Mouse (Mus musculus) brain, embryonic 14.5 days (tissue): ENCODE data around the gene Chchd1. TPM values are rescaled to one million over a fixed set of nuclear protein-coding genes. Genes with fewer than 3 reads are reported as not detected.

Source experiments
- DNase-seq: peaks from one replicate; pipeline ENCODE4 v3.0.0-alpha.2; 2011; ENCODE audit warnings: low read depth
- CTCF ChIP-seq: fragments of 200-500 bp; IDR thresholded peaks from 2 replicates; pipeline ENCODE4 v1.5.1; 2012; ENCODE audit warnings: inconsistent platforms, mild to moderate bottlenecking, moderate library complexity, borderline replicate concordance; ENCODE audit not compliant: insufficient read depth, insufficient read length; ENCODE audit errors: extremely low read depth
- POLR2A ChIP-seq: fragments of 200-500 bp; IDR thresholded peaks from 2 replicates; pipeline ENCODE4 v1.6.1; 2012; ENCODE audit warnings: mild to moderate bottlenecking, inconsistent platforms, borderline replicate concordance; ENCODE audit not compliant: poor library complexity, insufficient read depth, insufficient read length, severe bottlenecking; ENCODE audit errors: extremely low read depth
- polyA plus RNA-seq: library from polyadenylated mRNA; depleted of rRNA; stranded (reverse); fragments of >200 nt; gene quantifications from 2 replicates; pipeline ENCODE4 v1.2.3, GENCODE M21; 2012

Chchd1 gene
- polyA plus RNA-seq, 1 experiment, result 95.3 TPM

DNA sequence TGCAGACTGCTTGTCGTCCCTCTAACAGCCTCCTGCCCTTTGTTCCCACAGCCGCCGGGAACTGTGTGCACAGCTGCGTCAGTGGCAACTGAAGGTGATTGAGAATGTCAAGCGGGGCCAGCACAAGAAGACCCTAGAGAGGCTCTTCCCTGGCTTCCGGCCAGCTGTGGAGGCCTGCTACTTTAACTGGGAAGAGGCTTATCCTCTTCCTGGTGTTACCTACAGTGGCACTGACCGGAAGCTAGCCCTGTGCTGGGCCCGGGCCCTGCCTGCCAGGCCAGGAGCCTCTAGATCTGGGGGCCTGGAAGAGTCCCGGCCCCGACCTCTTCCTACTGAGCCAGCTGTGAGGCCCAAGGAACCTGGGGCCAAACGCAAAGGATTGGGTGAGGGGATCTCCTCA lies 11.0 kb downstream of the Chchd1 start:
- DNase-seq, result no peak
- no peak for TF ChIP-seq CTCF
- no peak for TF ChIP-seq POLR2A

DNA sequence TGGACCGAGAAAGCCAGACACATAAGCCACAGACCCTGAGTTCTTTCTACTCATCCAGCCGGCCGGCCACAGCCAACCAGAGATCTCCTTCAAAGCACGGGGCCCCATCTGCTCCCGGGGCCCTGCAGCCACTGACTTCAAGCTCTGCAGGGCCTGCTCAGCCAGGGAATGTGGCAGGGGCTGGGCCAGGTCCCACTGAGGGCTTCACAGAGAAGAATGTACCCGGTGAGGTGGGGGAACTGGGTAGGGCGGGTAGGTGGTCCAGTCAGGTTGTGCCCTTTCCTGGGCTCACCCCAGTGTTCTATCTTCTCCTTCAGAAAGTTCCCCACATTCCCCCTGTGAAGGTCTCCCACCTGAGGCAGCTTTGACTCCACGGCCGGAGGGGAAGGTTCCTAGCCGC lies 15.6 kb downstream of the Chchd1 start:
- no peak for DNase-seq
- TF ChIP-seq POLR2A (no peak), CTCF (no peak)

DNA sequence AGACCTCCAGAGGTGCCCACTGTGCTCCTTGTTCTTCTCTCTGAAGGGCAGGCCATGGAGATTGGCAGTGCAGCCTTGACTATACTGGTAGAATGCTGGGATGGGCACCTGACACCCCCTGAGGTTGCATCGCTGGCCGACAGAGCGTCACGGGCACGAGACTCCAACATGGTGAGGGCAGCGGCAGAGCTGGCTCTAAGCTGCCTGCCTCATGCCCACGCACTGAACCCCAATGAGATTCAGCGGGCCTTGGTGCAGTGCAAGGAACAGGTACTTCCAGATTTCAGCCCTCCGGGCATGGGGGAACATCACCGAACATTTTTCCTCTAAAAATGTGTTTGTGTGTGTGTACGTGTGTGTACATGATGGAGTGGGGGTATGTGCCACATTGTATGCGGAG lies 17.0 kb downstream of the Chchd1 start:
- no peak for DNase-seq
- TF ChIP-seq CTCF, result no peak
- TF ChIP-seq POLR2A, result no peak

DNA sequence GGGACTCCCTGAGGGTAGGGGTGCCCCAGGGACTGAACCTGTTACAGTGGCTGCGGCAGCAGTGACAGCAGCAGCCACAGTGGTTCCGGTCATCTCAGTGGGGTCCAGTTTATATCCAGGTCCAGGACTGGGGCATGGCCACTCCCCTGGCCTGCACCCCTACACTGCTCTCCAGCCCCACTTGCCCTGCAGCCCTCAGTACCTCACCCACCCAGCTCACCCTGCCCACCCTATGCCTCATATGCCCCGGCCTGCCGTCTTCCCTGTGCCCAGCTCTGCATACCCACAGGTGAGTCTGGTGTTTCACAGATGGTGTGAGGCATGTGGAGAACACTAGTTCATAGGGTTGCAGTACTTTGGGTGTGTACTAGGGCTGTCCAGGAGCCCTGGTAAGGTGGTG lies 18.6 kb downstream of the Chchd1 start:
- TF ChIP-seq POLR2A (no peak), CTCF (no peak)
- DNase-seq, result no peak

DNA sequence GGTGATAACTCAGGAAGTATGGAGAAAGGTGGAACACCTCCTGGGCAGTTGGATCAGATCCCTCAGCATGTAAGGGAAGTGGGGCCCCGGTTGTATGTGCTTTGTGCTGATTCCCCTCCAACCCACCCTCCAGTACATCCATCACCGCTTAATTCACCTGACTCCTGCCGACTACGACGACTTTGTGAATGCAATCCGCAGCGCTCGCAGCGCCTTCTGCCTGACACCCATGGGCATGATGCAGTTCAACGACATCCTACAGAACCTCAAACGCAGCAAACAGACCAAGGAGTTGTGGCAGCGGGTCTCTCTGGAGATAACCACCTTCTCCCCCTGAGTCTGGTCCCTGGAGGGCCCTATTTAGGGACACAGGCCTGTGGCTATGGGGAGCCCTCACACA lies 20.2 kb downstream of the Chchd1 start:
- no peak for DNase-seq
- TF ChIP-seq CTCF (no peak), POLR2A (no peak)

DNA sequence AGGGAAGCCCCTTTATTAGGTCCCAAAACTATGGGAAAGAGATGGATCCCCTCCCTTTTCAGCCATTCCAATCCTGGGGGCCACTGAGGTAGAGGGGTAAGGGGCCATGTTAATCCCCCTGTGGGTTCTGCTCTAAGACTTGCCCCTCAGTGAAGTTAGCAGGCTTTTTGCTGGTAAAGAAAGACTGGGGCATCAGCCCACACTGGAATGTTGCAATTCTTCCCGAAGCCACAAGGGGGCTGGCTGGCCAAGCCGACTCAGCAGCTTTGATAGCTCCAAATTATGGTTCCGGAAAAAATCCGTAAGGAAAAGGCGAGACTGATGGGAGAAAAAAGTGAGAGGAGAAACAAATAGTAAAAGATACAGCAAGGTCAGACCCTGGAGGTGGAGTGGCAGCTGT lies 21.2 kb downstream of the Chchd1 start:
- TF ChIP-seq CTCF (peak; percentile 94), POLR2A (no peak)
- peak; percentile 69 for DNase-seq

DNA sequence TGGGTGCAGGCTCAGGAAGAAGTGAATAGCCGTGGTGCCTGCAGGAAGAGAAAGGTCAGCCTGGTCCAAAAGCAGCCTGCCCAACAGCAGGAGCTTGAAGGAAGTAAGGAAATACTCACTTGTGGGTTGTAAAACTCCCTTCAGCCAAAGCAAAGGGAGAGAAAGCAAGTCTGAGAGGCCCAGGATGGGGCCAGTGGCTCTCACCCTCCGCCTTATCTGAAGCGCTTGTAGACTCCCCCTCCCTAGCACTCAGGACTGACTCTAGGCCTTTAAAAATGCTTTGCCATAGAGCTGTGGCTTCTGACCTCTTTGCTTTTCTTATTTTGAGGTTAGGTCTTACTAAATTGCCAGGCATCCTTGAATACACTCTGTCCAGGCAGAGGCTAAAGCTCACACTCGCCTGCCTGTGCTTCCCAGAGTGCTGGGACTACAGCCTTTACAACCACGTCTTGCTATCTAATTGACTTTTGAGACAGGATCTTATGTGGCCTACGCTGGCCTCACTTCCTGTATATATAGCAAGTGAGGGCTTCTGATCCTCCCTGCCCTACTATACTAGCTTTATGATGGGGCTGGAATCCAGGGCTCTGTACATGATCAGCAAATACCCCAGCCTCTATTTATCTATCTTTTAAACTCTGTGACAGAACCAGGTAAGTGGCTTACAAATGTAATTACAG lies 23.0 kb downstream of the Chchd1 start:
- TF ChIP-seq POLR2A, result no peak
- TF ChIP-seq CTCF, result no peak
- no peak for DNase-seq

DNA sequence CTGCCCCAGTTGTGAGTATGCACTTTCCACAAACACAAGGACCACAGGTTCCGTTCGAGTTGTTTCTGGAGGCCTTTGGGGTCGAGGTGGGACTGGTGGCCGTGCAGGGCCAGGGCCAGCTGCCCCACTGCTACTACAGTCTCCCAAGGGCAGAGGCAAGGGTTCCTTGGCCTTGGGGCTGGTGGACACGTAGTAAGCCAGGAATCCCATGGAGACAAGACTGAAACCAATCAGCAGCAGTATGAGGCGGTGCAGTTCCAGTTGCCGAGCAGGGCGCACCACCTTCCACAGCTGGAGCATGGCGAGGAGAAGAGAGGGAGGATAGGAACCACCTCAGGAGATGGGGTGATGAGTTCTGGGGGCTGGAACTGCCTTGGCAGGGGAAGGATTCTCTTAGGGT lies 27.1 kb downstream of the Chchd1 start:
- TF ChIP-seq POLR2A, result no peak
- no peak for TF ChIP-seq CTCF
- no peak for DNase-seq

DNA sequence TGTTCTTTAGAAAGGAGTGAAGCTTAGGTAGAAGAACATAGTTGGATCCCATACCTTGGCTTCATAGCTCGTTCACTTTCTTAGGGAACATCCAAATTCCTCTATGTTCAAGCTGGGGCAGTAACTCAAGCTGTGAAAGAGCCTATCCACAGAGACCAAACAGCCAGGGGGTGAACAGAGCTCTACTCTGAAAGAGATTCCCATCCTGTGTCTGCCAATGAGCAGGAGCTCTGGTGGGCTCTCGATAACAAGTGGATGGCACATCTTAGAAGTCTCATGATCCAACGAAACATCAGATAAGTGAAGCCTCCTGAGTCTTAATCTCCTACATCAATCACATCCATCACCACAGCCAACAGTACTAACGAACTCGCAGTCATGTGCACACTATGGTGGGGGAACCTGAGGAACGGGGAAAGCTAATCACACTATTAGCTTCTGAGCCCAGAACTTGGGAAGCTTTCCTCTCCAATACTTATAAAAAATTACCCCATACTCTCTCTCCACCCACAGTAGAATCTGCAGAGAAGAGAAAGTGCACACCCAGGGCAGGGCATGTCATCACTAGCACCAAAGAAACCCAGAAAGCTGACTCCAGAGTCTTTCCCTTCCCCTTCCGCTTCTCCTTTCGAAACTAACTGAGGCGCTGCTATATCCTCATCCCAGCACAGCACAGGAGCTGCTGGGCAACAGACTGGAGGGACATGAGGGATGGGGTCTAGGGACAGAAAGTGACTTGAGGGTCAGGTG lies 28.2 kb downstream of the Chchd1 start:
- no peak for DNase-seq
- TF ChIP-seq CTCF, result no peak
- no peak for TF ChIP-seq POLR2A

DNA sequence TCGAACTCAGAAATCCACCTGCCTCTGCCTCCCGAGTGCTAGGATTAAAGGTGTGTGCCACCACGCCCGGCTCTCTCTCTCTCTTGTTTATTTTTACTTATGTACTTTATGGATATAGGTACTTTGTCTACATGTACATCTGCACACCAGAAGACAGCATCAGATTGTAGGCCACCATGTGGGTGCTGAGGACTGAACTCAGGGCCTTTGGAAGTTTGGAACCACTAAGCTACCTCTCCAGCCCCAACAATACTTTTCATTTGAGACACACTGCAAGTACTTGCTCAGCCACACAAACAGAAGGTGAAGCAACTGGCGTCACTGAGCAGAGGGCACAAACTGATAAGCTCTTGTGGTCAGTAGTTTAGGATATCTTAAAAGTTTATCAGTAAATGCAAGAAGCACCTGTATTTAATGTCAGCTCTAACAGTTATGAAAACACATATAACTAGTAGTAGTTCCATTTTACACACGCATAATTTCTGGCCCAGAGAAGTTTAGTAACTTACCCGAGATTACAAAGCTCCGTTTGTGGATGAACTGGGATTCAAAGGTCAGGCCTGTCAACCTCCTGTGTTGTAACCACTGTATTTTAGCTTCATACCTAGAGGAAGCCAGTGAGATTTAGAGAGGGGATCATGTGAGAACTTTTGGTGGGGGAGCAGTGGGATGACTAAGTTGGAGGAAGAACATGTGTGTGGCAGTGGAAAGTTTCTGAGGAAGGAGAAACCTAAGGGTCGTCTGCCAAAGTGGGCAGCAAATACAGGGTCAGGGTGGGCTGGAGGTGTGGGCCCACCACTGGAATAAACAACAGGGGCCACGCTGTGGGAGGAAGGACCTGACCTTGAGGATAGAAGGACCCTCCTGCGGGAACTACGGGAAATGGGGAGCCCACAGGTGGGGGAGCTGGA lies 30.5 kb downstream of the Chchd1 start:
- TF ChIP-seq POLR2A (no peak), CTCF (no peak)

DNA sequence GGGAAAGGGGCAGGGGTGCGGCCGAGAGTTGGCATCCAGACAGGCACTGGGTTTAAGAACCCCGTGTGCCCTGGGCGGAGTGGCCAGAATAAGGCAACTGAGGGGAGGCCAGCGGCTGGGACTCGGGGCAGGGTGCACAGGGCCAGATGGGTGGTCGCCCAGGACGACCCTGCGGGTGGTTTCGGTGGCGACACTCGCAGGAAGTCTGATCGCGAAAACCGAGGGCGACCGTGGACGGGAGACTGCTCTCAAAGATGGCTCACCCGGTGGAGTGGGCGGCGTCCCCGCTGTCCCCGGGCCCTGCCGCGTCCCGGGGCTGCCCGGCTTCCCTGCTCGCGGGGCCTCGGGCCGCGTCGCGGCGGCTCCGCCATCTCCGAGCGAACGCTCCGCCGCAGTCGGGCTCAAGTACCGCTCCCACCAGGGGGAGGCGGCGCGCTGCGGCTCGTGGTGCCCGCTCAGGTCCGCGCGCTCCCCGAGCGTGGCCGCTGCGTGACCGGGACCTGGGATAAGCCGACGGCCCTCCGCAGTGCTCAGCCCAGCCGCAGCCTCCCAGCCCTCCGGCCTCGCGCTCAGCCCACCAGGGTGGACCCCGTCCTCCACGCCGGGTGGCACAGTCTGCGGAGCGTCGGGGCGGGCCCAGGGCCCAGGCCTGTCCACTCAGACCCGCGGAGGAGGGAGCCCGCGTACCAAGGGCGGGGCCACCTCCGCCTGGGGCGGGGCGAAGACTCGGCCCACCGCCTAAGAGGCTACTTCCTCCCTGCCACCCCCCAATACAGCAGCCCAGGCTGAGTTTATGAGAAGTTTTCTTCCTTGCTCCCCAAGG lies 31.4 kb downstream of the Chchd1 start, which contains the start of gene Ndst2:
Gene Ndst2 (minus strand): TSS at position 611 of the 823 bp plus-strand sequence.
- peak; percentile 94 for TF ChIP-seq POLR2A
- TF ChIP-seq CTCF, result no peak
- peak; percentile 95 for DNase-seq

More for the DNA sequence above, 30.5 kb downstream of the Chchd1 start:
- no peak for DNase-seq

DNA sequence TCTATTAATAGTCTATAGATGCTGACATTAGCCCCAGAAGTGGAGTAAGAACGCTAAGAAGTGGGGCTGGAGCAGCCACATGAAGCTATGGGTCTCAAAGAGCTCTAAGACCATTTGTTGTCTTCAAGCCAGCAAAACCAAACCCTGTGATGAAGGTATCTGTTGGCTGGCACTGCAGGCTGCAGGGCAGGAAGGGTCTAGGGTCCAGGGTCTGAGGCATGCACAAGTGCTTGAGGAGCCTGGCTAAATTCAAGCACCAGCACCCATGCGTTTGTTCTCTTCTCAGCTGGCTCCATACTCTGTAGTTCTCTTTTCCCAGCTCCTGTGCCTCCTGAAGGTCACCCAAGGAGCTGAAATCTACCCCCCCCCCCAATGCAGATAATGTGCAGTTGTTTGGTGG lies 32.2 kb downstream of the Chchd1 start:
- no peak for DNase-seq
- no peak for TF ChIP-seq CTCF
- no peak for TF ChIP-seq POLR2A
